Mouse (Mus musculus) subcutaneous adipose tissue, adult 2 months (tissue): Measurements from ENCODE around the gene Steap4. TPM values are rescaled to one million over a fixed set of nuclear protein-coding genes. Genes with fewer than 3 reads are reported as not detected.

Experiments used
- polyA plus RNA-seq: library from polyadenylated mRNA; depleted of rRNA; stranded (reverse); fragments of >200 nt; gene quantifications from 2 replicates; pipeline ENCODE4 v1.2.3, GENCODE M21; 2012; ENCODE audit warnings: low replicate concordance; rRNA removed

Gene Steap4
- polyA plus RNA-seq: 106 and 293 TPM in 2 replicates

GRCm38 (mm10) chr5:7960176-7960575, at the start of gene Steap4:
Steap4 (plus strand) TSS chr5:7960457.

Other genes with a start within 250 kb of the Steap4 start
- 205 and 218 TPM in 2 replicates for gene Sri, start 85.6 kb downstream of the Steap4 start, polyA plus RNA-seq